Mouse (Mus musculus) 416B (cell line): ENCODE measurements around the gene Uqcrq.
"Not testable (repeated sequence)": the region's sequence is repeated elsewhere in the genome, so short reads cannot be mapped to it uniquely, and the experiment has no call there.

Experiments
- DNase-seq: peaks from one replicate; pipeline ENCODE4 v3.0.0; 2011; ENCODE audit warnings: low read depth

Gene Uqcrq

GRCm38 (mm10) chr11:53451361-53451760 lies 20.7 kb upstream of the Uqcrq start:
- DNase-seq: no peak

GRCm38 (mm10) chr11:53450070-53450705 lies 19.6 kb upstream of the Uqcrq start:
- no peak for DNase-seq

GRCm38 (mm10) chr11:53448529-53448928 lies 17.9 kb upstream of the Uqcrq start:
- DNase-seq: no peak

GRCm38 (mm10) chr11:53447996-53448395 lies 17.4 kb upstream of the Uqcrq start:
- no peak for DNase-seq

- no peak for DNase-seq
Measured at GRCm38 (mm10) chr11:53446183-53446582, 15.6 kb upstream of the Uqcrq start.

GRCm38 (mm10) chr11:53445562-53445961 lies 14.9 kb upstream of the Uqcrq start:
- DNase-seq: no peak

- peak; percentile 67 for DNase-seq
Measured at GRCm38 (mm10) chr11:53443861-53444260, 13.2 kb upstream of the Uqcrq start.

- peak; percentile 89 for DNase-seq
Measured at GRCm38 (mm10) chr11:53441921-53442320, 11.3 kb upstream of the Uqcrq start.

- DNase-seq: no peak
Measured at GRCm38 (mm10) chr11:53436338-53436737, 5.7 kb upstream of the Uqcrq start.

GRCm38 (mm10) chr11:53435504-53435903 lies 4.9 kb upstream of the Uqcrq start:
- DNase-seq: peak; percentile 32

GRCm38 (mm10) chr11:53433057-53433456 lies 2.4 kb upstream of the Uqcrq start:
- no peak for DNase-seq

GRCm38 (mm10) chr11:53431347-53432056 lies 871 bp upstream of the Uqcrq start:
- peak; percentile 73 for DNase-seq

GRCm38 (mm10) chr11:53430300-53430669 lies 346 bp downstream of the Uqcrq start:
- peak; percentile 83 for DNase-seq

GRCm38 (mm10) chr11:53429182-53429581 lies 1.4 kb downstream of the Uqcrq start:
- DNase-seq: peak; percentile 33

GRCm38 (mm10) chr11:53428716-53429057 lies 1.9 kb downstream of the Uqcrq start:
- no peak for DNase-seq

- no peak for DNase-seq
Measured at GRCm38 (mm10) chr11:53427993-53428715, 2.5 kb downstream of the Uqcrq start.

- DNase-seq: not testable (repeated sequence)
Measured at GRCm38 (mm10) chr11:53426914-53427313, 3.7 kb downstream of the Uqcrq start.

GRCm38 (mm10) chr11:53425711-53426255 lies 4.8 kb downstream of the Uqcrq start:
- DNase-seq: no peak

- DNase-seq: no peak
Measured at GRCm38 (mm10) chr11:53425251-53425650, 5.4 kb downstream of the Uqcrq start.

GRCm38 (mm10) chr11:53424826-53425225 lies 5.8 kb downstream of the Uqcrq start:
- peak; percentile 19 for DNase-seq

GRCm38 (mm10) chr11:53423036-53423435 lies 7.6 kb downstream of the Uqcrq start, which contains the start of gene Leap2:
Gene Leap2, minus strand, starts transcription at chr11:53423170.
- DNase-seq: no peak

GRCm38 (mm10) chr11:53418048-53418447 lies 12.6 kb downstream of the Uqcrq start:
- DNase-seq: no peak

- DNase-seq: no peak
Measured at GRCm38 (mm10) chr11:53413871-53414270, 16.8 kb downstream of the Uqcrq start.
